ENCODE assay signal across 8 mouse cellular contexts in genomic region chr12:84772726-84773441, GRCm38 (mm10). TPM values are rescaled to one million over a fixed set of nuclear protein-coding genes. Genes with fewer than 3 reads are reported as not detected.
DNase-seq lines count a peak whose midpoint lies in the region; ATAC-seq and TF ChIP-seq lines count a peak whose summit lies in the region.

TSS of gene Npc2 (minus strand) at chr12:84773152.
TSS of gene Isca2 (plus strand) at chr12:84773251.

- peak; percentile 99 for ATAC-seq in embryonic facial prominence, embryonic 14.5 days (ENCODE audit: low read depth)
- peak; percentile 99 for ATAC-seq in limb, embryonic 13.5 days (ENCODE audit: low FRiP score, low read depth)
- ATAC-seq in midbrain, embryonic 16.5 days: peak; percentile 98

- intact Hi-C loops in heart, adult 2 months (cut with DNase I): no loop called here

- no peaks in the 10 kb centered on the region for H3K79me2 ChIP-seq in heart, adult 2 months (replicated peaks; ENCODE audit: control insufficient read depth, insufficient read depth, low read length)

- peak; percentile 63; the same call in 1 of the 2 replicates for TF ChIP-seq EP300 in heart, adult 2 months (IDR thresholded peaks at IDR 0.05; ENCODE audit: insufficient read depth, low read depth, low read length)

- no peaks in the 10 kb centered on the region for H3K9me3 ChIP-seq in embryonic facial prominence, embryonic 14.5 days (ENCODE audit: control insufficient read depth, low read length)
- no peaks in the 10 kb centered on the region for H3K9me3 ChIP-seq in limb, embryonic 13.5 days
- no peaks in the 10 kb centered on the region for H3K9me3 ChIP-seq in midbrain, embryonic 16.5 days (replicated peaks; ENCODE audit: control insufficient read depth, low read length, poor library complexity, severe bottlenecking)

- peak; percentile 99 for DNase-seq in 3T3-L1 (ENCODE audit: low read depth, low spot score)
- peak; percentile 88 to 94 for DNase-seq in adrenal gland, postnatal 4 days (ENCODE audit: low spot score in 2 of 2)
- peak; percentile 100 for DNase-seq in embryonic facial prominence, embryonic 14.5 days (ENCODE audit: low spot score)
- DNase-seq in heart, adult 2 months: peak; percentile 95 to 100
- peak; percentile 99 to 100 for DNase-seq in kidney, adult 8-10 months
- DNase-seq in spleen, postnatal 10 days (ENCODE audit: low spot score in 2 of 2): peak; percentile 92 to 97

- H3K27ac ChIP-seq in embryonic facial prominence, embryonic 14.5 days (replicated peaks; ENCODE audit: low read depth, low read length): peak within 1 kb of the TSS; percentile 91
- H3K27ac ChIP-seq in heart, adult 2 months: peak within 1 kb of the TSS; percentile 88
- peak within 1 kb of the TSS; percentile 94 for H3K27ac ChIP-seq in limb, embryonic 13.5 days
- H3K27ac ChIP-seq in midbrain, embryonic 16.5 days (ENCODE audit: low read length): peak within 1 kb of the TSS; percentile 83

- peak within 1 kb of the TSS; percentile 88 for H3K4me2 ChIP-seq in embryonic facial prominence, embryonic 14.5 days (ENCODE audit: low read depth, low read length)
- peak within 1 kb of the TSS; percentile 87 for H3K4me2 ChIP-seq in limb, embryonic 13.5 days (replicated peaks)
- H3K4me2 ChIP-seq in midbrain, embryonic 16.5 days (ENCODE audit: low read length): peak within 1 kb of the TSS; percentile 80

- H3K36me3 ChIP-seq in embryonic facial prominence, embryonic 14.5 days (ENCODE audit: control insufficient read depth, insufficient read depth, low read length): peaks cover 13% of the 10 kb centered on the region; the same call in 1 of the 2 replicates
- no peaks in the 10 kb centered on the region; the same call in 1 of the 2 replicates for H3K36me3 ChIP-seq in heart, adult 2 months (ENCODE audit: control insufficient read depth, insufficient read depth, low read length)
- H3K36me3 ChIP-seq in limb, embryonic 13.5 days: peaks cover 17% of the 10 kb centered on the region
- H3K36me3 ChIP-seq in midbrain, embryonic 16.5 days (ENCODE audit: control insufficient read depth, insufficient read depth, low read length): no peaks in the 10 kb centered on the region

- peak; percentile 94 for TF ChIP-seq POLR2A in heart, adult 2 months (IDR thresholded peaks at IDR 0.05; ENCODE audit: insufficient read depth, low read depth, low read length)

- H3K4me1 ChIP-seq in embryonic facial prominence, embryonic 14.5 days (ENCODE audit: control insufficient read depth, insufficient read depth, low read length): peaks cover 18% of the 10 kb centered on the region
- peaks cover 2% of the 10 kb centered on the region for H3K4me1 ChIP-seq in heart, adult 2 months (ENCODE audit: control insufficient read depth, insufficient read depth, low read length)
- peaks cover 30% of the 10 kb centered on the region for H3K4me1 ChIP-seq in limb, embryonic 13.5 days
- peaks cover 21% of the 10 kb centered on the region for H3K4me1 ChIP-seq in midbrain, embryonic 16.5 days (ENCODE audit: control insufficient read depth, insufficient read depth, low read length)

- WGBS in embryonic facial prominence, embryonic 14.5 days: under 1% methylated on average over 32 of the region's 50 CpGs
- WGBS in heart, adult 2 months: under 1% methylated on average over 50 of the region's 50 CpGs
- WGBS in limb, embryonic 13.5 days: under 1% methylated on average over 50 of the region's 50 CpGs
- WGBS in midbrain, embryonic 16.5 days: under 1% methylated on average over 47 of the region's 50 CpGs

- peak; percentile 2; the same call in 1 of the 2 replicates for TF ChIP-seq CTCF in heart, adult 2 months (IDR thresholded peaks at IDR 0.05)

- H3K9ac ChIP-seq in embryonic facial prominence, embryonic 14.5 days (ENCODE audit: low read depth, low read length): peak within 1 kb of the TSS; percentile 83
- peak within 1 kb of the TSS; percentile 88 for H3K9ac ChIP-seq in heart, adult 2 months (ENCODE audit: low read depth, low read length)
- peak within 1 kb of the TSS; percentile 84 for H3K9ac ChIP-seq in limb, embryonic 13.5 days
- peak within 1 kb of the TSS; percentile 75 for H3K9ac ChIP-seq in midbrain, embryonic 16.5 days (ENCODE audit: low read depth, low read length)

- no peaks in the 10 kb centered on the region for H3K27me3 ChIP-seq in embryonic facial prominence, embryonic 14.5 days (replicated peaks; ENCODE audit: control insufficient read depth, insufficient read depth, low read length)
- no peaks in the 10 kb centered on the region for H3K27me3 ChIP-seq in heart, adult 2 months (ENCODE audit: control insufficient read depth, insufficient read depth, low read length)
- H3K27me3 ChIP-seq in limb, embryonic 13.5 days: no peaks in the 10 kb centered on the region
- no peaks in the 10 kb centered on the region for H3K27me3 ChIP-seq in midbrain, embryonic 16.5 days (ENCODE audit: control insufficient read depth, insufficient read depth, low read depth, low read length)

- H3K4me3 ChIP-seq in embryonic facial prominence, embryonic 14.5 days (ENCODE audit: low read depth, low read length): peak within 1 kb of the TSS; percentile 55
- H3K4me3 ChIP-seq in heart, adult 2 months: peak within 1 kb of the TSS; percentile 99
- H3K4me3 ChIP-seq in limb, embryonic 13.5 days: peak within 1 kb of the TSS; percentile 80
- H3K4me3 ChIP-seq in midbrain, embryonic 16.5 days (ENCODE audit: low read depth, low read length): peak within 1 kb of the TSS; percentile 55

RNA-seq across cellular contexts. Expression of gene Npc2, which starts in this region (rescaled TPM):
- total RNA-seq in adrenal gland, postnatal 4 days (2021): 10 to 100 TPM; 74.7 to 75.6 TPM
- 63.8 and 65.7 TPM in 2 replicates for polyA plus RNA-seq in embryonic facial prominence, embryonic 14.5 days (2014; fragmentation: Nextera tagmentation; extraction: Ambion mirVana)
- total RNA-seq in heart, adult 2 months (2021): 10 to 100 TPM; 27.2 to 27.6 TPM
- 59.5 and 72.3 TPM in 2 replicates for polyA plus RNA-seq in heart, adult 2 months (2012; rRNA removed)
- polyA plus RNA-seq in limb, embryonic 13.5 days (2015; fragmentation: Nextera tagmentation; extraction: Ambion mirVana): 78.9 and 79.4 TPM in 2 replicates
- polyA plus RNA-seq in midbrain, embryonic 16.5 days (2015; fragmentation: Nextera tagmentation; extraction: Ambion mirVana): 53.0 and 54.8 TPM in 2 replicates

RNA-seq across cellular contexts. Expression of gene Isca2, which starts in this region (rescaled TPM):
- 10 to 100 TPM; 68.3 to 77.9 TPM for total RNA-seq in adrenal gland, postnatal 4 days (2021)
- polyA plus RNA-seq in embryonic facial prominence, embryonic 14.5 days (2014; fragmentation: Nextera tagmentation; extraction: Ambion mirVana): 123 and 130 TPM in 2 replicates
- 10 to 100 TPM; 87.1 to 90.3 TPM for total RNA-seq in heart, adult 2 months (2021)
- polyA plus RNA-seq in heart, adult 2 months (2012; rRNA removed): 91.0 and 133 TPM in 2 replicates
- 152 and 153 TPM in 2 replicates for polyA plus RNA-seq in limb, embryonic 13.5 days (2015; fragmentation: Nextera tagmentation; extraction: Ambion mirVana)
- polyA plus RNA-seq in midbrain, embryonic 16.5 days (2015; fragmentation: Nextera tagmentation; extraction: Ambion mirVana): 131 and 137 TPM in 2 replicates

Comparison
In these comparisons a context has a peak if more than half of its experiments do, and no peak if none do; other contexts are left out.
1. Peak in every context shown above with its lines: DNase-seq, ATAC-seq, H3K4me3 ChIP-seq and H3K27ac ChIP-seq.